Mouse (Mus musculus) forebrain, embryonic 13.5 days (tissue): Measurements from ENCODE around the gene Smurf2. TPM values are rescaled to one million over a fixed set of nuclear protein-coding genes. Genes with fewer than 3 reads are reported as not detected.
"Not testable (repeated sequence)": the region's sequence is repeated elsewhere in the genome, so short reads cannot be mapped to it uniquely, and the experiment has no call there.

Source experiments
- ATAC-seq: fragments of 200-750 bp; cut with Nextera tagmentation; 2 replicates; pipeline ENCODE4 v1.8.0; 2017
- H3K27ac ChIP-seq: fragments of 300-500 bp; sonication (generic); 2 replicates; pipeline ENCODE4 v1.5.1; 2015; ENCODE audit warnings: inconsistent platforms, mild to moderate bottlenecking, moderate library complexity
- H3K27me3 ChIP-seq: fragments of 300-500 bp; sonication (generic); 2 replicates; pipeline ENCODE4 v1.6.1; 2015; ENCODE audit warnings: mild to moderate bottlenecking, inconsistent platforms
- H3K36me3 ChIP-seq: fragments of 300-500 bp; sonication (generic); 2 replicates; pipeline ENCODE4 v1.6.1; 2015; ENCODE audit warnings: mild to moderate bottlenecking, inconsistent platforms; ENCODE audit not compliant: poor library complexity, severe bottlenecking
- H3K4me1 ChIP-seq: fragments of 300-500 bp; sonication (generic); 2 replicates; pipeline ENCODE4 v1.6.1; 2015; ENCODE audit warnings: inconsistent platforms
- H3K4me2 ChIP-seq: fragments of 300-500 bp; sonication (generic); 2 replicates; pipeline ENCODE4 v1.6.1; 2015; ENCODE audit warnings: inconsistent platforms, mild to moderate bottlenecking, moderate library complexity
- H3K4me3 ChIP-seq: fragments of 300-500 bp; sonication (generic); 2 replicates; pipeline ENCODE4 v1.5.1; 2015; ENCODE audit warnings: mild to moderate bottlenecking, inconsistent platforms
- H3K9ac ChIP-seq: fragments of 300-500 bp; sonication (generic); 2 replicates; pipeline ENCODE4 v1.6.1; 2015; ENCODE audit warnings: mild to moderate bottlenecking, inconsistent platforms
- H3K9me3 ChIP-seq: fragments of 300-500 bp; sonication (generic); replicated peaks from 2 replicates; pipeline ENCODE4 v1.6.1; 2016; ENCODE audit warnings: inconsistent platforms
- WGBS: fragments of 180-500 bp; shearing (Covaris S2); methylation state at CpG from one replicate; pipeline ENCODE4 v1.1.7; 2015; 5-methylcytosine and 5-hydroxymethylcytosine counted together
- polyA plus RNA-seq: library from polyadenylated mRNA; unstranded; fragments of >200 nt; fragmentation: Nextera tagmentation; extraction: Ambion mirVana; gene quantifications from 2 replicates; pipeline ENCODE4 v1.2.1, GENCODE M21; 2015

Gene Smurf2
- polyA plus RNA-seq, 1 experiment from 2014 or later: 16.0 TPM

GRCm38 (mm10) chr11:106795679-106796078 lies 124.8 kb downstream of the Smurf2 start:
- H3K4me3 ChIP-seq: no peak overlapping the region
- no peak overlapping the region for H3K9ac ChIP-seq
- peaks cover under 1% of the 10 kb centered on the region; the same call in 1 of the 2 replicates for H3K4me1 ChIP-seq
- H3K27ac ChIP-seq: no peak overlapping the region
- H3K4me2 ChIP-seq: no peak overlapping the region
- no peak for ATAC-seq
- 86% methylated on average over 9 of the region's 9 CpGs for WGBS
- peaks cover 6% of the 10 kb centered on the region for H3K9me3 ChIP-seq
- H3K27me3 ChIP-seq: no peaks in the 10 kb centered on the region
- peaks cover 78% of the 10 kb centered on the region for H3K36me3 ChIP-seq

DNA sequence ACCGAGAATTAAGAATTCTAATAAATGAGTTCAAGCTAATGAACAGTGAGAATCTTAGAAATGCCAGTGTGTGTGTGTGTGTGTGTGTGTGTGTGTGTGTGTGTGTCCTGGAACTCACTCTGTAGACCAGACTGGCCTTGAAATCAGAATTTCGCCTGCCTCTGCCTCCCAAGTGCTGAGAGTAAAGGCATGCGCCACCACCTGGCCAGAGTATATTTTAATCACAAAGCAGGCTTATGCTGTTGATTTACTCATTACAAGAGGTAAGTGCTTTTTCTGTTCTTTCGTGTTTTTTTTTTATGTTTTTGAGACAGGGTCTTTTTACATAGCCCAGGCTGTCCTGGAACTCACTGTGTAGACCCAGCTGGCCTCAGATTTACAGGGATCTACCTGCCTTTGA lies 126.7 kb downstream of the Smurf2 start:
- H3K27me3 ChIP-seq: no peaks in the 10 kb centered on the region
- no peak overlapping the region for H3K4me2 ChIP-seq
- WGBS: 68% methylated on average over 4 of the region's 4 CpGs
- H3K9ac ChIP-seq: no peak overlapping the region
- peaks cover 11% of the 10 kb centered on the region for H3K4me1 ChIP-seq
- H3K27ac ChIP-seq: no peak overlapping the region
- H3K4me3 ChIP-seq: no peak overlapping the region
- ATAC-seq: no peak
- H3K9me3 ChIP-seq: peaks cover 6% of the 10 kb centered on the region
- H3K36me3 ChIP-seq: peaks cover 60% of the 10 kb centered on the region

GRCm38 (mm10) chr11:106789649-106790048 lies 130.9 kb downstream of the Smurf2 start:
- ATAC-seq: no peak
- peak overlapping the region; percentile 100 for H3K9ac ChIP-seq
- peak overlapping the region; percentile 98 for H3K4me3 ChIP-seq
- peak overlapping the region; percentile 99 for H3K27ac ChIP-seq
- peak overlapping the region; percentile 78 for H3K4me2 ChIP-seq
- no peaks in the 10 kb centered on the region for H3K9me3 ChIP-seq
- H3K4me1 ChIP-seq: peaks cover 27% of the 10 kb centered on the region
- no peaks in the 10 kb centered on the region for H3K27me3 ChIP-seq
- peaks cover 50% of the 10 kb centered on the region for H3K36me3 ChIP-seq
- 0% methylated on average over 6 of the region's 6 CpGs for WGBS

DNA sequence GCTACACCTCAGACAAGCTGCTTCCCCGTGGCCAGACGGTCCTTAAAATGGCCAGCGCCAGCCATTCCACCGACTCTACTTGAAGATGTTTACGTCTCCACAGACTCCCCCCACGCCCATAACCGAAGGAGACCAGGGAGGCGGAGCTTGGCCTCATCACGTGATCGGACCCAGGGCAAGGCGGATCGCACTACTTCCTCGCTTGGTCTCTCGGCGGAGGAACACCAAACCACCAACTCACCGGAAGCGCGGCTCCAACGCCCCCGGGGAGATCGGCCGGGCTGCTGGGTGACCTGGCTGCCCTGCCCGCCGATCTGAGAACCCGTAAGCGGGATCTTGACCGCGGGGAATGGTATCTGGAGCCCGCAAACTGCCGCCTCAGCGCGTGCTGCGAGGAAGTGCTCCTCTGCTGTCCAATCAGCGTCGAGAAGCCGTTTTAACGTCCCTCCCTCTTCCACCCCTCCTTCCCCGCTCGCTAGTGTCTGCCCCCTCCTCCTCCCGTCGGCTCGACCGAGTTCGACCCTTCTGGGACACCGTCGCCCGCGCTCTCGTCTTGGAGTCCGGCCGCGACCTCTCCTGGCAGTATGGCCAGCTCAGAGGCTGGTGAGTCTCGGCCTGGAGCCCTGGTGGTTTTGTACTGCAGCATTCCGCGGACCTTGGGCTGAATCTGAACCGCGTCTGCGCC lies 131.6 kb downstream of the Smurf2 start, which contains the start of the genes Ddx5 and Cep95:
TSS of gene Ddx5 (minus strand) at position 411 of the 685 bp plus-strand sequence.
TSS of gene Cep95 (plus strand) at position 478 of the 685 bp plus-strand sequence.
- peak; percentile 91 for ATAC-seq
- Histone ChIP-seq H3K4me3 (peak within 1 kb of the TSS; percentile 98), H3K4me1 (peaks cover 31% of the 10 kb centered on the region), H3K9ac (peak within 1 kb of the TSS; percentile 100), H3K4me2 (peak within 1 kb of the TSS; percentile 78), H3K27me3 (no peaks in the 10 kb centered on the region), H3K27ac (peak within 1 kb of the TSS; percentile 99), H3K36me3 (peaks cover 50% of the 10 kb centered on the region), H3K9me3 (no peaks in the 10 kb centered on the region)
- WGBS: under 1% methylated on average over 58 of the region's 58 CpGs

DNA sequence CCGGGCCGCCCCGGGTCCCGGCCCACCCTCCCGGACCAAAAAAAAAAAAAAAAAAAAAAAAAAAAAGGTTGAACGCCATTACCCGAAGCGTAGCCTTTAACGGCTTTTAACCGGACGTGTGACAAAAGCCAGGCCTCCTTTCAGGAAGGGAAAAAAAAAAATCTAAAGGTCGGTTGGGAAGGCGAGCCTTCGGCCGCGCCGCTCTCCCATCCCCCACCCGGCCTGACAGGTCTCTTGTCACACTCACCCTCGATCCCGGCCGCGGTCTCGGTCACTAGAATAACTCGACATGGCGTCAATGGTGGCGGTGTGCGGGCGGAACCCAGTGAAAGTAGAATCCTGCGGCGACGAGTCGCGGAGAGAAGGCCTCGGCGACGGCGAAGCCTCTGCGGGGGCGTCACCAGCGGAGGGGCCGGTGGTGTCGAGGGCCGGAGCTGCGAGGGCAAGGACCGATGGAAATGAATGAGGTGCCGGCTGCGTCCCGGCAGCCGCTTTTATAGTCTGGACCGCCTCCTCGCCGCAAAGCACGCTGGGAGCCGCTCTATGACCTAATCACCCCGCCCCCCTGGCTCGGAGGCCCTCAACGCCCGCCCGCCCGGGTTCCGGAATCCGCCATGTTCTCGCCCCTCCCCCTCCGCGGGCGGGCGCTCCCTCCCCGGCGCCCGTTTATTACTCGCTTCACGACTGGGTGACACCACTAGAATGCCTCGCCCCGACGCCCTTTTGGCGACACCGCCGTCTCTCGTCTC lies 132.3 kb downstream of the Smurf2 start:
- WGBS: under 1% methylated on average over 70 of the region's 79 CpGs
- H3K9me3 ChIP-seq: no peaks in the 10 kb centered on the region
- H3K27me3 ChIP-seq: no peaks in the 10 kb centered on the region
- H3K4me2 ChIP-seq: peak overlapping the region; percentile 78
- peak overlapping the region; percentile 98 for H3K4me3 ChIP-seq
- peak; percentile 72; the same call in 1 of the 2 replicates for ATAC-seq
- peak overlapping the region; percentile 99 for H3K27ac ChIP-seq
- peak overlapping the region; percentile 100 for H3K9ac ChIP-seq
- peaks cover 52% of the 10 kb centered on the region for H3K36me3 ChIP-seq
- H3K4me1 ChIP-seq: peaks cover 31% of the 10 kb centered on the region

DNA sequence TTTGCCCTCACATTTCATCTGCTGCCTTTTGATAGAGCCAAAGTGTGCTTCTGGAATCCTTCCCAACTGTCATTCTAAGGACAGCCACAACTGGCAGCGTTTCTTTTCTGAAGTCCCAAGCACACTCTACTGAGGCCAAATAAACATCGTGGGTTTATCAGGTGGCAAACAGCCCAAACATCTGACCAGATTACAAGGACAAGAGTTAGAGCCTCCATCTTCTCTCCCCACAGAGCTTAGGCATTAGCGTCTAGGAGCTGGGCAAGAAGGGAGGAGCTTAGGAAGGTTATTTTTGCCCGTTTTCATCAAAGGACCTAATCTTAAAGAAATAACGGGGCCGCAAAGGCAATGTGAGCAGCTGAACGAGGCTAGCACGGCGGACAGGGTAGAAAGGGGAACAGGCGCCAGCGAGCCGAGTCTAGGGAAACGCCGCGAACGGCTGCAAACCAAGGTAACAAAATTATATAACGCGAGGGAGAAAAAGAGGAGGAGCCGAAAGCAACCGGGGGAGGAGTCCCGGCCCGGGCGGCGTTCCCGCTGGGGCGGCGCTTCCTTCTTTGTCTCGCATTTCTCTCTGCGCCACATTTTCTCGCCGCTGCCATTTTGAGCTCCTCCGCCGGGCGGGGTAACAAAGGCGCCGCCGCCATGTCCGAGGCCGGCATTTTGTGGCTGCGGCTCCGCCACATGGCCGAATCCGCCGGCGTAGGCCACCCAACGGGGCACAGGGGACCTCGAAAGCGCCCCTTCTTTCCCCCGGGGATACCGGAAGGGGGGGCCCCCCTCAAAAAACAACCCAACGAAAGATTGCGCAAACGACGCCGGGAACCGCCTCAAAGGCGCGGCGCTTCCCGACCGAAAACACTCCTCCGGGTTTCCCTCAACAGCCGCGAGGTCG lies 133.1 kb downstream of the Smurf2 start:
- no peaks in the 10 kb centered on the region for H3K27me3 ChIP-seq
- H3K36me3 ChIP-seq: peaks cover 52% of the 10 kb centered on the region
- peak overlapping the region; percentile 98 for H3K4me3 ChIP-seq
- ATAC-seq: peak; percentile 14
- H3K27ac ChIP-seq: peak overlapping the region; percentile 99
- H3K4me1 ChIP-seq: peaks cover 34% of the 10 kb centered on the region
- 0% methylated on average over 55 of the region's 65 CpGs for WGBS
- no peaks in the 10 kb centered on the region for H3K9me3 ChIP-seq
- peak overlapping the region; percentile 100 for H3K9ac ChIP-seq
- peak overlapping the region; percentile 66 for H3K4me2 ChIP-seq

DNA sequence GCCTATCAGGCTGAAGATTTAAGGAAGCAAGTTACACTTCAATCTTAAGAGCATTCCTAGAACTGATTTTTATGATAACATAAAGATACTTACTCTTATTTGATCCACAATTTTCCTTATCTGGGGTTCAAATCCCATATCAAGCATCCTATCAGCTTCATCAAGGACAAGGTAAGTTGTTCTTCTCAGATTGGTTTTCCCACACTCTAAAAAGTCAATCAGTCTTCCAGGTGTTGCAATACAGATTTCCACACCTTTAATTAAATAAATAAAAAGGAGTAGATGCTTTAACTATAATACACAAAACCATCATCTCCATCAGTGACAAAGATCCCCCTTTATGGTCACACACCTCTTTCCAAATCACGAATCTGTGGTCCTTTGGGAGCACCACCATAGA lies 135.5 kb downstream of the Smurf2 start:
- Histone ChIP-seq H3K27ac (no peak overlapping the region), H3K4me3 (peak overlapping the region; percentile 98; the same call in 1 of the 2 replicates), H3K9ac (peak overlapping the region; percentile 34; the same call in 1 of the 2 replicates), H3K36me3 (peaks cover 69% of the 10 kb centered on the region), H3K9me3 (no peaks in the 10 kb centered on the region), H3K27me3 (no peaks in the 10 kb centered on the region), H3K4me1 (peaks cover 27% of the 10 kb centered on the region), H3K4me2 (peak overlapping the region; percentile 66)
- 81% methylated on average over 1 of the region's 1 CpGs for WGBS
- no peak for ATAC-seq

DNA sequence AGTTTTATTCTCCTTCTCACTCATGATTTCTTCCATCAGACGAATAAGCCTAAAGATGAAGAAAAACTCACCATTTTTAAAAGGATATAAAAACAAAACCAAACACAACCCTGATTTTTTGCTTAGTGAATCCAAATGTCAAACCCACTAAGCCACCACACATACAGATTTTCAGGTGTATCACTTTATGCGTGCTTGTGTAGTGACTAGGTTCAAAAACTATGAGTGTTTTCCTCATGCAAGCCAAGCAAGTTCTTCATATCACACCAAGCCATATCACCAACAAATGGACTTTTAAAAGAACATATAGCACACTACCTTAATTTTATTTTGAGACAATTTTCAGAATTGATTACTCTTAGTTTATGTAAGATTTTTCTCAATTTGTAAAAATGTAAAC lies 136.0 kb downstream of the Smurf2 start:
- H3K9ac ChIP-seq: no peak overlapping the region
- no peak overlapping the region for H3K4me3 ChIP-seq
- peaks cover 71% of the 10 kb centered on the region for H3K36me3 ChIP-seq
- ATAC-seq: no peak
- WGBS: 88% methylated on average over 2 of the region's 2 CpGs
- peaks cover 23% of the 10 kb centered on the region for H3K4me1 ChIP-seq
- no peaks in the 10 kb centered on the region for H3K27me3 ChIP-seq
- no peak overlapping the region for H3K4me2 ChIP-seq
- no peak overlapping the region for H3K27ac ChIP-seq
- no peaks in the 10 kb centered on the region for H3K9me3 ChIP-seq

- Histone ChIP-seq H3K27me3 (no peaks in the 10 kb centered on the region), H3K4me1 (peaks cover 29% of the 10 kb centered on the region), H3K27ac (0 out of 2 replicates have a peak overlapping the region, but pooled peaks have one; percentile 25), H3K36me3 (peaks cover 71% of the 10 kb centered on the region), H3K9ac (no peak overlapping the region), H3K9me3 (no peaks in the 10 kb centered on the region), H3K4me2 (no peak overlapping the region), H3K4me3 (no peak overlapping the region; the same call in 1 of the 2 replicates)
- no peak for ATAC-seq
- WGBS: 84% methylated on average over 9 of the region's 9 CpGs
These were observed 137.4 kb downstream of the Smurf2 start for GRCm38 (mm10) chr11:106782841-106783764.

GRCm38 (mm10) chr11:106782271-106782670 lies 138.2 kb downstream of the Smurf2 start:
- not testable (repeated sequence) for H3K27ac ChIP-seq, ATAC-seq, H3K9ac ChIP-seq, H3K27me3 ChIP-seq, H3K4me3 ChIP-seq, H3K9me3 ChIP-seq, H3K4me2 ChIP-seq
- peaks cover 70% of the 10 kb centered on the region for H3K36me3 ChIP-seq
- peaks cover 32% of the 10 kb centered on the region for H3K4me1 ChIP-seq
- WGBS: 89% methylated on average over 7 of the region's 7 CpGs
